Mouse (Mus musculus): ENCODE results near the gene Kdm4a. TPM values are rescaled to one million over a fixed set of nuclear protein-coding genes. Genes with fewer than 3 reads are reported as not detected.

Kdm4a gene
- polyA plus RNA-seq, 1 experiment, result 26.8 TPM

DNA sequence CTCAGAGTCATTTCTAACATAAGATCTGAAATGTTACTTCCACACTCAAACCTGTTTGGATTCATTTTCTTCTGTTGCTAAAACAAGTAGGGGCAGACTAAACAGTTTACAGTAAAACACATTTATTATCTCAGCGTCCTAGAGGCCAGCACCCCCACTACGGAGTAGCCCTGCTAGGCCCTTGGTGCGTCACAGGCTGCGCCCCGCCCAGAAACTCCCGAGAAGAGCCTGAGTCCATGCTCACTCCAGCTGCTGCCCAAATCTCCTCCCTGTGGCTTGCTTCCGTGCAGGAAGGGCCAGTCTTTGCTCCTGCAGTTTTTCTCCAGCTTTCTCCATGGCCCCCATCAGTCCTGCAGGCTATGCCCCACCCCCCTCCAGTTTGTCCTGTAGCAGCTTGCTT, 71.1 kb downstream of the Kdm4a start:
- WGBS, result 82% methylated on average over 7 of the region's 7 CpGs
- Histone ChIP-seq H3K27me3 (ENCODE audit: control insufficient read depth, insufficient read depth, low read length) (no peaks in the 10 kb centered on the region), H3K36me3 (ENCODE audit: control insufficient read depth, insufficient read depth, low read length) (no peaks in the 10 kb centered on the region; the same call in 1 of the 2 replicates), H3K4me3 (ENCODE audit: extremely low read depth, insufficient read depth, insufficient read length) (no peak overlapping the region), H3K4me1 (ENCODE audit: control insufficient read depth, insufficient read depth, insufficient read length) (no peaks in the 10 kb centered on the region), H3K27ac (ENCODE audit: insufficient read depth, low read length) (no peak overlapping the region)
- no peak for TF ChIP-seq POLR2A (IDR thresholded peaks at IDR 0.05; ENCODE audit: low read depth, low read length)
- TF ChIP-seq CTCF (IDR thresholded peaks at IDR 0.05; ENCODE audit: extremely low read depth, insufficient read depth, insufficient read length, insufficient replicate concordance), result no peak
- DNase-seq (ENCODE audit: low read depth in 1 of 2, low spot score in 2 of 2), result no peak

GRCm38 (mm10) chr4:118105256-118106053, 74.4 kb downstream of the Kdm4a start:
- Histone ChIP-seq H3K27me3 (ENCODE audit: control insufficient read depth, insufficient read depth, low read length) (no peaks in the 10 kb centered on the region), H3K4me1 (ENCODE audit: control insufficient read depth, insufficient read depth, insufficient read length) (no peaks in the 10 kb centered on the region), H3K27ac (ENCODE audit: insufficient read depth, low read length) (no peak overlapping the region; the same call in 1 of the 2 replicates), H3K4me3 (ENCODE audit: extremely low read depth, insufficient read depth, insufficient read length) (no peak overlapping the region), H3K36me3 (ENCODE audit: control insufficient read depth, insufficient read depth, low read length) (no peaks in the 10 kb centered on the region; the same call in 1 of the 2 replicates)
- no peak for DNase-seq (ENCODE audit: low read depth in 1 of 2, low spot score in 2 of 2)
- 93% methylated on average over 3 of the region's 3 CpGs for WGBS
- no peak for TF ChIP-seq POLR2A (IDR thresholded peaks at IDR 0.05; ENCODE audit: low read depth, low read length)
- TF ChIP-seq CTCF (IDR thresholded peaks at IDR 0.05; ENCODE audit: extremely low read depth, insufficient read depth, insufficient read length, insufficient replicate concordance), result no peak

- no peak overlapping the region for H3K4me3 ChIP-seq (ENCODE audit: extremely low read depth, insufficient read depth, insufficient read length)
- H3K27ac ChIP-seq (ENCODE audit: insufficient read depth, low read length), result no peak overlapping the region
- H3K4me1 ChIP-seq (ENCODE audit: control insufficient read depth, insufficient read depth, insufficient read length), result no peaks in the 10 kb centered on the region
- H3K36me3 ChIP-seq (ENCODE audit: control insufficient read depth, insufficient read depth, low read length), result no peaks in the 10 kb centered on the region; the same call in 1 of the 2 replicates
- 86% methylated on average over 8 of the region's 8 CpGs for WGBS
- DNase-seq (ENCODE audit: low read depth in 1 of 2, low spot score in 2 of 2), result no peak
- TF ChIP-seq POLR2A (IDR thresholded peaks at IDR 0.05; ENCODE audit: low read depth, low read length) (no peak), CTCF (IDR thresholded peaks at IDR 0.05; ENCODE audit: extremely low read depth, insufficient read depth, insufficient read length, insufficient replicate concordance) (no peak)
- no peaks in the 10 kb centered on the region for H3K27me3 ChIP-seq (ENCODE audit: control insufficient read depth, insufficient read depth, low read length)
These were observed 76.5 kb downstream of the Kdm4a start for GRCm38 (mm10) chr4:118103280-118103830.

DNA sequence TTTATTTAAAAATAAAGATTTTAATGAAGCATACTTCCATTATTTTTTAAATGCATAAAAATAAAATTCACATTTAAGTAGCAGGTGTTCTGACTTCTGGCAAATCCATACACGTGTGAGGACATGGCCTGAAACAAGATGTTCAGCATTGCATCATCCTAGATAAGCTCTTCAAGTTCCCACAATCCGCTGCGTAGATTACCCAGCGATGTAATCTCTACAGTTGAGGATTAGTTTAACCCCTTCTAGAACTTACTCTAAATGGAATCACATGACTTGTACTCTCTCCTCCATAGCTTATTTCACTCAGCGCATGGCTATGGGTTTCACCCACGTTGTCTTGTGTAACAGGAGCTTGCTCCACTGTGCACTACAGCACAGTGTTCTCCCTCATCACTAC, 78.3 kb downstream of the Kdm4a start:
- H3K27me3 ChIP-seq (ENCODE audit: control insufficient read depth, insufficient read depth, low read length), result no peaks in the 10 kb centered on the region
- DNase-seq (ENCODE audit: low read depth in 1 of 2, low spot score in 2 of 2), result no peak
- no peaks in the 10 kb centered on the region for H3K36me3 ChIP-seq (ENCODE audit: control insufficient read depth, insufficient read depth, low read length)
- no peaks in the 10 kb centered on the region for H3K4me1 ChIP-seq (ENCODE audit: control insufficient read depth, insufficient read depth, insufficient read length)
- no peak overlapping the region for H3K4me3 ChIP-seq (ENCODE audit: extremely low read depth, insufficient read depth, insufficient read length)
- TF ChIP-seq POLR2A (IDR thresholded peaks at IDR 0.05; ENCODE audit: low read depth, low read length) (no peak), CTCF (IDR thresholded peaks at IDR 0.05; ENCODE audit: extremely low read depth, insufficient read depth, insufficient read length, insufficient replicate concordance) (no peak)
- 89% methylated on average over 6 of the region's 6 CpGs for WGBS
- no peak overlapping the region for H3K27ac ChIP-seq (ENCODE audit: insufficient read depth, low read length)

- Histone ChIP-seq H3K27ac (ENCODE audit: insufficient read depth, low read length) (no peak overlapping the region), H3K4me1 (ENCODE audit: control insufficient read depth, insufficient read depth, insufficient read length) (no peaks in the 10 kb centered on the region), H3K36me3 (ENCODE audit: control insufficient read depth, insufficient read depth, low read length) (no peaks in the 10 kb centered on the region), H3K4me3 (ENCODE audit: extremely low read depth, insufficient read depth, insufficient read length) (no peak overlapping the region), H3K27me3 (ENCODE audit: control insufficient read depth, insufficient read depth, low read length) (no peaks in the 10 kb centered on the region)
- TF ChIP-seq POLR2A (IDR thresholded peaks at IDR 0.05; ENCODE audit: low read depth, low read length) (no peak), CTCF (IDR thresholded peaks at IDR 0.05; ENCODE audit: extremely low read depth, insufficient read depth, insufficient read length, insufficient replicate concordance) (no peak)
- WGBS, result 78% methylated on average over 8 of the region's 8 CpGs
- no peak for DNase-seq (ENCODE audit: low read depth in 1 of 2, low spot score in 2 of 2)
These were observed 80.0 kb downstream of the Kdm4a start for GRCm38 (mm10) chr4:118099637-118100364.

DNA sequence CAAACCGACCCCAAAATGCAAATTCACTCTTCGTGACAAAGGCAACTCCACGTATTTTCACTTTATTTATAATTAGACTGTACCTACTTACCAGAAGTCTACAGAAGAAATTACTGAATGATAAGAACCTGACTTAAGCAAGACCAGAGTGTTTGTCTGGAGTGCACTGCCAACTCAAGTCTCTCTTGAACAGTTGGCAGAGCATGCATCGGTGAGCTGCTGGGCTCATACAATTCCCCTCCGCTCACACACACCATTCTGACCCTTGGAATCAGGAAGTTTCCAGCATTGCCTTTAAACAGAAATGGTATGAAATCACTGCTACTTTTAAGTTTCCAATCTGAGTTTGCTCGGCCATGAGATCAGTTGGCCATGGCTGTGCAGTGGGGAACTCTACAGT, 81.3 kb downstream of the Kdm4a start:
- Histone ChIP-seq H3K36me3 (ENCODE audit: control insufficient read depth, insufficient read depth, low read length) (no peaks in the 10 kb centered on the region), H3K4me3 (ENCODE audit: extremely low read depth, insufficient read depth, insufficient read length) (no peak overlapping the region), H3K27me3 (ENCODE audit: control insufficient read depth, insufficient read depth, low read length) (no peaks in the 10 kb centered on the region), H3K4me1 (ENCODE audit: control insufficient read depth, insufficient read depth, insufficient read length) (no peaks in the 10 kb centered on the region), H3K27ac (ENCODE audit: insufficient read depth, low read length) (no peak overlapping the region)
- DNase-seq (ENCODE audit: low read depth in 1 of 2, low spot score in 2 of 2), result no peak
- 92% methylated on average over 6 of the region's 6 CpGs for WGBS
- no peak for TF ChIP-seq POLR2A (IDR thresholded peaks at IDR 0.05; ENCODE audit: low read depth, low read length)
- no peak for TF ChIP-seq CTCF (IDR thresholded peaks at IDR 0.05; ENCODE audit: extremely low read depth, insufficient read depth, insufficient read length, insufficient replicate concordance)
